ENCODE assay signal across 10 mouse cellular contexts in genomic region chr10:43322446-43323178, GRCm38 (mm10).
DNase-seq lines count a peak whose midpoint lies in the region; ATAC-seq lines count a peak whose summit lies in the region.
"Had no signal": no experiment of that assay in that cellular context is flagged by ENCODE, and none has a peak within 500 bp of the region (broad histone marks: within the 10 kb centered on the region; RNA-seq: fewer than 3 reads in every experiment).

No protein-coding gene starts in this region.

- no peak overlapping the region for H3K4me3 ChIP-seq in forebrain, embryonic 16.5 days (replicated peaks; ENCODE audit: low read length)
- H3K4me3 ChIP-seq in forebrain, embryonic 14.5 days (ENCODE audit: low read depth, low read length), result no peak overlapping the region
- no peak overlapping the region for H3K4me3 ChIP-seq in midbrain, embryonic 14.5 days (replicated peaks; ENCODE audit: low read depth, low read length)
- H3K4me3 ChIP-seq: forebrain, embryonic 15.5 days had no signal

- no peak overlapping the region; the same call in 1 of the 2 replicates for H3K9ac ChIP-seq in forebrain, embryonic 16.5 days (replicated peaks; ENCODE audit: low read depth, low read length)
- no peak overlapping the region for H3K9ac ChIP-seq in forebrain, embryonic 14.5 days (ENCODE audit: low read length)
- H3K9ac ChIP-seq in midbrain, embryonic 14.5 days (replicated peaks; ENCODE audit: low read length), result 0 out of 2 replicates have a peak overlapping the region, but pooled peaks have one; percentile 6
- H3K9ac ChIP-seq: forebrain, embryonic 15.5 days had no signal

- no peaks in the 10 kb centered on the region for H3K9me3 ChIP-seq in forebrain, embryonic 16.5 days (ENCODE audit: control insufficient read depth, low read length)
- no peaks in the 10 kb centered on the region for H3K9me3 ChIP-seq in forebrain, embryonic 14.5 days (replicated peaks; ENCODE audit: control insufficient read depth, low read length)
- H3K9me3 ChIP-seq in midbrain, embryonic 14.5 days (ENCODE audit: control insufficient read depth, low read length), result no peaks in the 10 kb centered on the region
- H3K9me3 ChIP-seq: forebrain, embryonic 15.5 days had no signal

- H3K4me1 ChIP-seq in forebrain, embryonic 16.5 days (replicated peaks; ENCODE audit: control insufficient read depth, insufficient read depth, low read length), result peaks cover 12% of the 10 kb centered on the region
- H3K4me1 ChIP-seq in forebrain, embryonic 14.5 days (ENCODE audit: control insufficient read depth, insufficient read depth, low read length), result peaks cover 14% of the 10 kb centered on the region; the same call in 1 of the 2 replicates
- H3K4me1 ChIP-seq in midbrain, embryonic 14.5 days (ENCODE audit: control insufficient read depth, insufficient read depth, low read length), result peaks cover 26% of the 10 kb centered on the region

- H3K27ac ChIP-seq in forebrain, embryonic 16.5 days (ENCODE audit: low read length), result no peak overlapping the region
- H3K27ac ChIP-seq in forebrain, embryonic 14.5 days (ENCODE audit: low read depth, low read length), result no peak overlapping the region
- 0 out of 2 replicates have a peak overlapping the region, but pooled peaks have one; percentile 37 for H3K27ac ChIP-seq in midbrain, embryonic 14.5 days (replicated peaks; ENCODE audit: low read depth, low read length)
- H3K27ac ChIP-seq: forebrain, embryonic 15.5 days had no signal

- H3K4me2 ChIP-seq in forebrain, embryonic 16.5 days (ENCODE audit: low read length), result no peak overlapping the region
- H3K4me2 ChIP-seq in forebrain, embryonic 14.5 days (ENCODE audit: low read length), result no peak overlapping the region
- no peak overlapping the region for H3K4me2 ChIP-seq in midbrain, embryonic 14.5 days (ENCODE audit: low read length)
- H3K4me2 ChIP-seq: forebrain, embryonic 15.5 days had no signal

- DNase-seq in forebrain, embryonic 14.5 days (ENCODE audit: low spot score), result no peak
- DNase-seq in layer of hippocampus, adult 18-20 months (ENCODE audit: low spot score in 2 of 2), result peak; percentile 15 to 38
- DNase-seq in layer of hippocampus, adult 8-10 months (ENCODE audit: low spot score in 2 of 2), result no peak
- DNase-seq in frontal cortex, postnatal 14 days (ENCODE audit: low spot score in 2 of 2), result peak; percentile 14 to 16
- peak; percentile 34 for DNase-seq in midbrain, embryonic 14.5 days
- DNase-seq in thymus, postnatal 4 days, result no peak
- no peak for DNase-seq in cerebellum, adult 8-10 months

- WGBS in forebrain, embryonic 16.5 days, result 39% methylated on average over 9 of the region's 9 CpGs
- WGBS in forebrain, embryonic 14.5 days, result 41% methylated on average over 9 of the region's 9 CpGs
- WGBS in midbrain, embryonic 14.5 days, result 54% methylated on average over 9 of the region's 9 CpGs

- H3K36me3 ChIP-seq in forebrain, embryonic 16.5 days (ENCODE audit: control insufficient read depth, insufficient read depth), result no peaks in the 10 kb centered on the region
- no peaks in the 10 kb centered on the region for H3K36me3 ChIP-seq in forebrain, embryonic 14.5 days (ENCODE audit: control insufficient read depth, insufficient read depth, low read length)
- H3K36me3 ChIP-seq in midbrain, embryonic 14.5 days (ENCODE audit: control insufficient read depth, insufficient read depth, low read length), result no peaks in the 10 kb centered on the region
- H3K36me3 ChIP-seq: forebrain, embryonic 15.5 days had no signal

- no peaks in the 10 kb centered on the region for H3K27me3 ChIP-seq in forebrain, embryonic 16.5 days (replicated peaks; ENCODE audit: control insufficient read depth, insufficient read depth, low read length)
- no peaks in the 10 kb centered on the region for H3K27me3 ChIP-seq in forebrain, embryonic 14.5 days (replicated peaks; ENCODE audit: control insufficient read depth, insufficient read depth, low read length)
- no peaks in the 10 kb centered on the region for H3K27me3 ChIP-seq in midbrain, embryonic 14.5 days (ENCODE audit: control insufficient read depth, insufficient read depth, low read length)
- H3K27me3 ChIP-seq: forebrain, embryonic 15.5 days had no signal

- ATAC-seq in forebrain, embryonic 16.5 days, result 0 out of 2 replicates have a peak, but pooled peaks have one; percentile 22
- ATAC-seq in forebrain, embryonic 14.5 days, result no peak
- no peak for ATAC-seq in midbrain, embryonic 14.5 days (ENCODE audit: low FRiP score, low TSS enrichment)
- ATAC-seq: forebrain, embryonic 15.5 days; inflammation-experienced regulatory T-cells, adult 6 months had no signal

Comparison
In these comparisons a context has a peak if more than half of its experiments do, and no peak if none do; other contexts are left out.
1. DNase-seq: peak in layer of hippocampus, adult 18-20 months (2 of 2), frontal cortex, postnatal 14 days (2 of 2) and midbrain, embryonic 14.5 days (single experiment); none in forebrain, embryonic 14.5 days (single experiment), layer of hippocampus, adult 8-10 months (0 of 2), thymus, postnatal 4 days (single experiment) and cerebellum, adult 8-10 months (single experiment).